Mouse (Mus musculus) thymus, adult 2 months (tissue): ENCODE results near the gene Rnf128.

ENCODE experiments used
- CTCF ChIP-seq: fragments of 200-500 bp; IDR thresholded peaks from 2 replicates; pipeline ENCODE4 v1.5.1; 2012; ENCODE audit warnings: mild to moderate bottlenecking, control low read depth, low read length, moderate library complexity, borderline replicate concordance; ENCODE audit not compliant: control insufficient read depth, poor library complexity, insufficient read depth; ENCODE audit errors: extremely low read depth
- POLR2A ChIP-seq: fragments of 200-500 bp; IDR thresholded peaks from 2 replicates; pipeline ENCODE4 v1.6.1; 2012; ENCODE audit warnings: mild to moderate bottlenecking, low read length, control low read depth, moderate library complexity; ENCODE audit not compliant: control insufficient read depth, poor library complexity, insufficient read depth; ENCODE audit errors: extremely low read depth

DNA sequence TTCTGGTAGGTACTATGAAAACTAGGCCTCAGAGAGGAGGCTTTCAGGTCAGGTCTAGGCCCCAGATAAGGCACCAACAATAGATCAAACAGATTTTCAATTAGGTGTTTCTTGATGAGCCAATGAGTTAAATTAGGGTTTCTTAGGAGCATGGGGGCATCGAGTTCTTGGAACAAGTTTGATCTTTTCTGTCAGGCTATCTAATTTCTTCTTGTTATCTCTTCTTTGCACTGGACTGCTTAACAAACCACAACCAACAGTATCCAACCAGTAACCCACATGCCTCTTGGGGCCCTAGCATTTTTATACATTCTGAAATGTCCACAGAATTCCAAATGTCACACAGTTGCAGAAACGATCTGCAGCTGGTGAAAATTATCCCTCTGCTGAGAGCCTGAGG lies 37.4 kb upstream of the Rnf128 start:
- TF ChIP-seq CTCF (no peak), POLR2A (no peak)
